Mouse (Mus musculus): ENCODE measurements around the gene Eno2. TPM values are rescaled to one million over a fixed set of nuclear protein-coding genes. Genes with fewer than 3 reads are reported as not detected.

Eno2 gene
- polyA plus RNA-seq, 1 experiment, result 822 TPM

DNA sequence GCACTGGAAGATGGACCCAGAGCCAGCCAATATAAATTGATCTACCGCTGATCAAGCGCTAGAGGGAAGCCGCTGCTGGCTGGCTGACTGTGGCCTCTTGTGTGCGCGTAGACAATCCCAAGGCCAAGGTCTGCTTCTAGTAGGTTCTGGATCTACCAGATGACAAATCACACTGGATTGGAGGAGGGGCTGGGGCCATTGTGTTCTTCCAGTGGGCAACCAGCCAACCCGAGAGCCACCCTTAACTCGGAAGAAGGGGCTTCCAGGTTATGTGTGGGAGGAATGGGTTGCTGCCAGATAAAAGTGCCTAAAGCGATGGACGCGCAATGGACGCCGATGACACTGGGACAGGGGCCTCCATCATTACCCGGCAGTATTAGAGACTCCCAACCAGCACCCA, 51.5 kb downstream of the Eno2 start:
- no peak for DNase-seq (ENCODE audit: extremely low spot score in 1 of 2, low spot score in 1 of 2)

DNA sequence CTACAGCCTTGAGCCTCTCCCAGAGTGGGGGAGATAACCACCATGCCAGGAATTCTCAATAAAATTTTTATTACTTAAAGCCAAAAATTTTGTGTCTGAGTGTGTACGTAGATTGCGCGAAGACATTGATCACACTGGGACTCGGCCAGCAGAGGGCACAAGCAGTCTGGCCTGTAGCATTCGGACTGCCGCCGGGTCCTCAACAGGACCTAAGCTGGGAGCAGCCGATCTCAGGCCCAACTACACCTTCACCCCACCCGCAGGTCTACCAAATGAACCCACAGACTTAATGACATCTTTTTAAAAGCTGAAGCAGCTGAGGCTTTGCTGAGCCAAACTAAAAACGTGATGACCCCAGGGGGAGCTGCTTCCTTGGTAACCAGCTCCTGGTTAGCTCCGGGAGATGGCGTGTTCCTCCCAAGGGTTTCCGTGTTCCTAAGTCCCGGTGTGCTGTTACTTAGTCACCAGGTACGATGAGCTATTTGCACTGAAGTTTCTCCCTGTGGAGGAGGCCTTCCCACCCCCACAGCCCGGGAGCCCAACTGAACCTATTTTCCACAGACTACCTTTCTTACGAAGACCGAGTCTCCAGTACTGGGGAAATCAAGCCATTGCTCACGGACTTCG, 52.5 kb downstream of the Eno2 start:
- no peak for DNase-seq (ENCODE audit: extremely low spot score in 1 of 2, low spot score in 1 of 2)

DNA sequence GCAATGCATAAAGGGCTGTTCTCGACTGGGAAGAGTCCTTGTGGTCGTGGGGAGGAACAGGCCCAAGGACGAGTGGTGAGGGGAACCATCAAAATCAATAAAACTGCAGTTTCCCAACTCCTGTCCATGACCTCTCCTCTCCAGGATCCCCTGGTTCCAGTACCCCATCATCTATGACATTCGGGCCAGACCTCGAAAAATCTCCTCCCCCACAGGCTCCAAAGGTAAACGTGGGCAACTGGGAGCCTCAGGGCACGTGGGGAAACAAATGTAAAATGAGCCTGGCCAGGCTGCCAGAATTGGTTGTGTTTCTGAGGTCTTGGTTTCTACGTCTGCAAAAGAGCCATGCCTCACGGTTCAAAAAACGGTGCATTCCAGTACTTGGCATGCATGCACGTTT, 56.6 kb downstream of the Eno2 start:
- DNase-seq (ENCODE audit: extremely low spot score in 1 of 2, low spot score in 1 of 2), result no peak

DNA sequence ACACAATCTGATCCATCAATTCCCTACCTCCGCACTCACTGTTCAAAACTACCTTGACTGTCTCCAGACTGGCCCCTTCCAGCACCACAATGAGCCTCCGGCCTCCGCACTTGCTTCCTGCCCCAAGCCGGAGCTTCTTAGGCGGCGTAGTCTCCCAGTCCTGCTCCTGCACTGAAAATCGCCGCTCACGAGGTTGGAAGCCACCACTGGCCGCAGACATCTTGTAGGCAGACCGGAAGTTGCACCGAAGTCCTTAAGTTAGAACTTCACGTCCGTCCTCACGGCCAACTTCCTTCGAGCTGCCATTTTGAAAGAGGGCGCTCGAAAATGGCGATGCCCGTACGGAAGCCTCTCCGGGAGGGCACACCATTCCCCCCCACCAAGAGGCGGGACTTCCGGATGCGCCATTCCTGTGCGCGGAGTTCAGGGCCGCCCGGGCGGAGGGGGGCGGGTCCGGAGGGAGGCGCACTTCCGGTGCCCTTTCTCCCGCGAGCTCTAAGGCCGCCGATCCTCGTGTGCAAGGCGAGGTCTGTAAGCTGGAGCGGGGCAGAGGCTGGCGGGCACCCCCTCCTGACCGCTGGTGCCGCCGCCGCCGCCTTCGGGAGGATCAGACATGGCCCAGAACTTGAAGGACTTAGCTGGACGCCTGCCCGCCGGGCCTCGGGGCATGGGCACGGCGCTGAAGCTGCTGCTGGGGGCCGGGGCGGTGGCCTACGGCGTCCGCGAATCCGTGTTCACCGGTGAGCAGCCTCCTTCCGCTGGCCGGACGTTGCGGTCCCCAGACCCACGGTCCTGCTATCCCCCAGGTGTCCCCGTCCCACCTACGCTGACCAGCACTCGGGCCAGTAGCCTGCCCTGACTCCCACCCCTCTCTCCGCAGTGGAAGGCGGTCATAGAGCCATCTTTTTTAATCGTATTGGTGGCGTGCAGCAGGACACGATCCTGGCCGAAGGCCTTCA, 57.4 kb downstream of the Eno2 start, which contains the start of the genes Emg1 and Phb2:
TSS of gene Emg1 (minus strand) at position 355 of the 959 bp plus-strand sequence.
TSS of gene Phb2 (plus strand) at position 513 of the 959 bp plus-strand sequence.
- DNase-seq (ENCODE audit: extremely low spot score in 1 of 2, low spot score in 1 of 2), result peak; percentile 95 to 98

Other genes starting within 250 kb of the Eno2 start
- gene C1s1, start 227.3 kb downstream of the Eno2 start, polyA plus RNA-seq (2012; rRNA removed), result 1.6 and 2.3 TPM in 2 replicates
- gene C1rb, start 199.4 kb downstream of the Eno2 start, polyA plus RNA-seq (2012; rRNA removed), result not detected in 2 replicates
- 0.59 and 0.62 TPM in 2 replicates for gene C1s2, start 133.6 kb downstream of the Eno2 start, polyA plus RNA-seq (2012; rRNA removed)
- gene Lpcat3, start 106.6 kb downstream of the Eno2 start, polyA plus RNA-seq (2012; rRNA removed), result 43.0 and 45.9 TPM in 2 replicates
- 62.4 and 68.0 TPM in 2 replicates for gene Emg1, start 57.5 kb downstream of the Eno2 start, polyA plus RNA-seq (2012; rRNA removed)
- gene Phb2, start 57.3 kb downstream of the Eno2 start, polyA plus RNA-seq (2012; rRNA removed), result 107 and 108 TPM in 2 replicates
- 5.1 and 7.1 TPM in 2 replicates for gene Ptpn6, start 31.0 kb downstream of the Eno2 start, polyA plus RNA-seq (2012; rRNA removed)
- gene Grcc10, start 28.3 kb downstream of the Eno2 start, polyA plus RNA-seq (2012; rRNA removed), result 383 and 401 TPM in 2 replicates
- gene Gm45234, start 13.7 kb downstream of the Eno2 start, polyA plus RNA-seq (2012; rRNA removed), result not detected in 2 replicates
- gene Atn1, start 13.1 kb downstream of the Eno2 start, polyA plus RNA-seq (2012; rRNA removed), result 75.6 and 84.2 TPM in 2 replicates
- 5.0 and 7.6 TPM in 2 replicates for gene Lrrc23, start 10.1 kb upstream of the Eno2 start, polyA plus RNA-seq (2012; rRNA removed)
- gene Spsb2, start 39.0 kb upstream of the Eno2 start, polyA plus RNA-seq (2012; rRNA removed), result 7.0 and 7.3 TPM in 2 replicates
- gene Tpi1, start 44.6 kb upstream of the Eno2 start, polyA plus RNA-seq (2012; rRNA removed), result 861 and 922 TPM in 2 replicates
- gene Usp5, start 59.8 kb upstream of the Eno2 start, polyA plus RNA-seq (2012; rRNA removed), result 133 and 147 TPM in 2 replicates
- gene Cdca3, start 59.9 kb upstream of the Eno2 start, polyA plus RNA-seq (2012; rRNA removed), result 2.2 and 2.8 TPM in 2 replicates
- 0.50 and 0.53 TPM in 2 replicates for gene Gnb3, start 70.6 kb upstream of the Eno2 start, polyA plus RNA-seq (2012; rRNA removed)
- gene P3h3, start 88.1 kb upstream of the Eno2 start, polyA plus RNA-seq (2012; rRNA removed), result 80.2 and 83.2 TPM in 2 replicates
- 190 and 200 TPM in 2 replicates for gene Gpr162, start 94.3 kb upstream of the Eno2 start, polyA plus RNA-seq (2012; rRNA removed)
- gene Cd4, start 118.5 kb upstream of the Eno2 start, polyA plus RNA-seq (2012; rRNA removed), result 0.64 and 1.3 TPM in 2 replicates
- 5.9 and 6.0 TPM in 2 replicates for gene Lag3, start 142.0 kb upstream of the Eno2 start, polyA plus RNA-seq (2012; rRNA removed)
- gene Ptms, start 150.4 kb upstream of the Eno2 start, polyA plus RNA-seq (2012; rRNA removed), result 1,541 and 1,645 TPM in 2 replicates
- gene Mlf2, start 161.7 kb upstream of the Eno2 start, polyA plus RNA-seq (2012; rRNA removed), result 689 and 754 TPM in 2 replicates
- gene Cops7a, start 195.9 kb upstream of the Eno2 start, polyA plus RNA-seq (2012; rRNA removed), result 261 and 265 TPM in 2 replicates
- gene Pianp, start 227.0 kb upstream of the Eno2 start, polyA plus RNA-seq (2012; rRNA removed), result 181 and 198 TPM in 2 replicates
- gene Zfp384, start 239.5 kb upstream of the Eno2 start, polyA plus RNA-seq (2012; rRNA removed), result 49.5 and 54.7 TPM in 2 replicates